In genomic region chr1:86586992-86587391, GRCm38 (mm10) we compare ENCODE assay signal across 8 mouse cellular contexts. TPM values are rescaled to one million over a fixed set of nuclear protein-coding genes. Genes with fewer than 3 reads are reported as not detected.
A peak's percentile ranks its signal among the peaks of the same experiment; 100 is the strongest.
DNase-seq lines count a peak whose midpoint lies in the region; ATAC-seq lines count a peak whose summit lies in the region.

No protein-coding gene starts in this region.

- H3K9me3 ChIP-seq in forebrain, embryonic 10.5 days = no peaks in the 10 kb centered on the region
- no peaks in the 10 kb centered on the region for H3K9me3 ChIP-seq in heart, embryonic 15.5 days (replicated peaks)
- H3K9me3 ChIP-seq in liver, embryonic 15.5 days (replicated peaks) = no peaks in the 10 kb centered on the region
- no peaks in the 10 kb centered on the region for H3K9me3 ChIP-seq in neural tube, embryonic 12.5 days

- under 1% methylated on average over 26 of the region's 26 CpGs for WGBS in forebrain, embryonic 10.5 days
- 0% methylated on average over 26 of the region's 26 CpGs for WGBS in heart, embryonic 15.5 days
- under 1% methylated on average over 26 of the region's 26 CpGs for WGBS in liver, embryonic 15.5 days (ENCODE audit: insufficient replicate concordance)
- 0% methylated on average over 26 of the region's 26 CpGs for WGBS in neural tube, embryonic 12.5 days

- H3K9ac ChIP-seq in heart, embryonic 15.5 days = peak overlapping the region; percentile 92
- peak overlapping the region; percentile 83 for H3K9ac ChIP-seq in liver, embryonic 15.5 days
- H3K9ac ChIP-seq in neural tube, embryonic 12.5 days = peak overlapping the region; percentile 84

- H3K4me1 ChIP-seq in brown adipose tissue, adult 24 weeks (ENCODE audit: control insufficient read depth, insufficient read depth, insufficient read length, low read length) = no peaks in the 10 kb centered on the region
- peaks cover 25% of the 10 kb centered on the region for H3K4me1 ChIP-seq in forebrain, embryonic 10.5 days
- peaks cover 18% of the 10 kb centered on the region for H3K4me1 ChIP-seq in heart, embryonic 15.5 days (replicated peaks)
- peaks cover 33% of the 10 kb centered on the region for H3K4me1 ChIP-seq in liver, embryonic 15.5 days (replicated peaks)
- H3K4me1 ChIP-seq in neural tube, embryonic 12.5 days = peaks cover 10% of the 10 kb centered on the region

- H3K36me3 ChIP-seq in forebrain, embryonic 10.5 days (replicated peaks) = peaks cover 29% of the 10 kb centered on the region
- peaks cover 16% of the 10 kb centered on the region; the same call in 1 of the 2 replicates for H3K36me3 ChIP-seq in heart, embryonic 15.5 days
- peaks cover 29% of the 10 kb centered on the region for H3K36me3 ChIP-seq in liver, embryonic 15.5 days (replicated peaks)
- peaks cover 13% of the 10 kb centered on the region for H3K36me3 ChIP-seq in neural tube, embryonic 12.5 days

- peak overlapping the region; percentile 90 for H3K4me2 ChIP-seq in heart, embryonic 15.5 days
- peak overlapping the region; percentile 86 for H3K4me2 ChIP-seq in liver, embryonic 15.5 days
- peak overlapping the region; percentile 88 for H3K4me2 ChIP-seq in neural tube, embryonic 12.5 days (replicated peaks)

- peak overlapping the region; percentile 90 for H3K4me3 ChIP-seq in brown adipose tissue, adult 24 weeks (ENCODE audit: insufficient read depth, low read depth, low read length)
- H3K4me3 ChIP-seq in forebrain, embryonic 10.5 days = peak overlapping the region; percentile 82
- H3K4me3 ChIP-seq in heart, embryonic 15.5 days = peak overlapping the region; percentile 97
- peak overlapping the region; percentile 87 for H3K4me3 ChIP-seq in liver, embryonic 15.5 days (replicated peaks)
- H3K4me3 ChIP-seq in neural tube, embryonic 12.5 days = peak overlapping the region; percentile 91

- peak; percentile 86 for DNase-seq in CD4-positive, CD25-positive, alpha-beta regulatory T cell, adult 2 months (ENCODE audit: low read depth, low spot score)
- peak; percentile 82 for DNase-seq in forebrain, embryonic 10.5 days (ENCODE audit: extremely low spot score, low spot score)
- peak; percentile 78 to 88 for DNase-seq in kidney, postnatal 25 days
- peak; percentile 64 for DNase-seq in telencephalon, adult 2 months (ENCODE audit: low read depth, low spot score)

- ATAC-seq in heart, embryonic 15.5 days (replicated peaks; ENCODE audit: insufficient number of reproducible peaks, insufficient read depth, low FRiP score, low read depth) = no peak
- ATAC-seq in liver, embryonic 15.5 days (ENCODE audit: insufficient read depth) = no peak
- ATAC-seq in neural tube, embryonic 12.5 days (ENCODE audit: low FRiP score, low read depth) = 0 out of 2 replicates have a peak, but pooled peaks have one; percentile 3

- H3K27ac ChIP-seq in brown adipose tissue, adult 24 weeks (replicated peaks; ENCODE audit: low read depth, low read length) = peak overlapping the region; percentile 62; the same call in 1 of the 2 replicates
- peak overlapping the region; percentile 86 for H3K27ac ChIP-seq in forebrain, embryonic 10.5 days
- peak overlapping the region; percentile 34; the same call in 1 of the 2 replicates for H3K27ac ChIP-seq in heart, embryonic 15.5 days
- H3K27ac ChIP-seq in liver, embryonic 15.5 days (replicated peaks) = no peak overlapping the region; the same call in 1 of the 2 replicates
- no peak overlapping the region for H3K27ac ChIP-seq in neural tube, embryonic 12.5 days

- no peaks in the 10 kb centered on the region for H3K27me3 ChIP-seq in forebrain, embryonic 10.5 days (ENCODE audit: poor library complexity, severe bottlenecking)
- no peaks in the 10 kb centered on the region for H3K27me3 ChIP-seq in heart, embryonic 15.5 days
- no peaks in the 10 kb centered on the region for H3K27me3 ChIP-seq in liver, embryonic 15.5 days
- H3K27me3 ChIP-seq in neural tube, embryonic 12.5 days (replicated peaks) = no peaks in the 10 kb centered on the region

RNA-seq across cellular contexts. Expression of gene Cops7b, which starts 4.3 kb away (rescaled TPM):
- 6.2 and 7.7 TPM in 2 replicates for polyA plus RNA-seq in brown adipose tissue, adult 24 weeks (2012; ENCODE audit: insufficient read depth, insufficient read length, missing spikeins)
- 74.3 and 75.9 TPM in 2 replicates for polyA plus RNA-seq in forebrain, embryonic 10.5 days (2016; fragmentation: Nextera tagmentation; extraction: Ambion mirVana)
- polyA plus RNA-seq in heart, embryonic 15.5 days (2015; fragmentation: Nextera tagmentation; extraction: Ambion mirVana) = 21.7 and 25.3 TPM in 2 replicates
- polyA plus RNA-seq in liver, embryonic 15.5 days (2015; fragmentation: Nextera tagmentation; extraction: Ambion mirVana) = 13.1 and 13.4 TPM in 2 replicates
- 66.1 and 70.1 TPM in 2 replicates for polyA plus RNA-seq in neural tube, embryonic 12.5 days (2016; fragmentation: Nextera tagmentation; extraction: Ambion mirVana)

RNA-seq across cellular contexts. Expression of gene Pde6d, which starts 4.6 kb away (rescaled TPM):
- 21.7 and 24.3 TPM in 2 replicates for polyA plus RNA-seq in brown adipose tissue, adult 24 weeks (2012; ENCODE audit: insufficient read depth, insufficient read length, missing spikeins)
- polyA plus RNA-seq in forebrain, embryonic 10.5 days (2016; fragmentation: Nextera tagmentation; extraction: Ambion mirVana) = 64.3 and 68.0 TPM in 2 replicates
- polyA plus RNA-seq in heart, embryonic 15.5 days (2015; fragmentation: Nextera tagmentation; extraction: Ambion mirVana) = 61.6 and 73.0 TPM in 2 replicates
- 24.7 and 29.0 TPM in 2 replicates for polyA plus RNA-seq in liver, embryonic 15.5 days (2015; fragmentation: Nextera tagmentation; extraction: Ambion mirVana)
- polyA plus RNA-seq in neural tube, embryonic 12.5 days (2016; fragmentation: Nextera tagmentation; extraction: Ambion mirVana) = 98.8 and 104 TPM in 2 replicates

Comparison
In these comparisons a context has a peak if more than half of its experiments do, and no peak if none do; other contexts are left out.
1. H3K27ac ChIP-seq: peak in brown adipose tissue, adult 24 weeks (single experiment), forebrain, embryonic 10.5 days (single experiment) and heart, embryonic 15.5 days (single experiment); none in liver, embryonic 15.5 days (single experiment) and neural tube, embryonic 12.5 days (single experiment).
2. Peak in every context shown above with its lines, with median percentiles within 50 percentile points of each other: DNase-seq, H3K4me3 ChIP-seq, H3K4me2 ChIP-seq and H3K9ac ChIP-seq.